Mouse (Mus musculus) kidney, adult 2 months (tissue): ENCODE results near the gene Stat2. TPM values are rescaled to one million over a fixed set of nuclear protein-coding genes. Genes with fewer than 3 reads are reported as not detected.

Experiments
- DNase-seq: peaks from one replicate; pipeline ENCODE4 v3.0.0; 2021
- H3K27ac ChIP-seq: fragments of 200-500 bp; 2 replicates; pipeline ENCODE4 v1.5.1; 2012; ENCODE audit warnings: low read depth, low read length, control low read depth, inconsistent platforms; ENCODE audit not compliant: insufficient read depth
- H3K27me3 ChIP-seq: fragments of 200-500 bp; replicated peaks from 2 replicates; pipeline ENCODE4 v1.6.1; 2012; ENCODE audit warnings: mild to moderate bottlenecking, moderate library complexity, low read length, inconsistent platforms; ENCODE audit not compliant: control insufficient read depth, insufficient read depth
- H3K36me3 ChIP-seq: fragments of 200-500 bp; 2 replicates; pipeline ENCODE4 v1.6.1; 2012; ENCODE audit warnings: mild to moderate bottlenecking, moderate library complexity, low read length, inconsistent platforms; ENCODE audit not compliant: control insufficient read depth, insufficient read depth
- H3K4me1 ChIP-seq: fragments of 200-500 bp; 2 replicates; pipeline ENCODE4 v1.6.1; 2011; ENCODE audit warnings: low read length; ENCODE audit not compliant: control insufficient read depth, insufficient read depth
- H3K4me3 ChIP-seq: fragments of 200-500 bp; 2 replicates; pipeline ENCODE4 v1.5.1; 2011; ENCODE audit warnings: mild to moderate bottlenecking, low read depth, low read length, control low read depth; ENCODE audit not compliant: insufficient read depth
- CTCF ChIP-seq: fragments of 200-500 bp; conservative IDR thresholded peaks from 2 replicates; pipeline ENCODE4 v1.5.1; 2011; ENCODE audit warnings: low read depth, mild to moderate bottlenecking, control low read depth, low read length, moderate library complexity, mixed read lengths; ENCODE audit not compliant: insufficient read depth, insufficient read length
- POLR2A ChIP-seq: fragments of 200-500 bp; IDR thresholded peaks from one replicate; pipeline ENCODE4 v1.6.1; 2011; ENCODE audit warnings: low read depth, low read length, control low read depth
- WGBS: fragments of 180-500 bp; shearing (Covaris S2); methylation state at CpG from one replicate; pipeline ENCODE4 v1.1.7; 2018; 5-methylcytosine and 5-hydroxymethylcytosine counted together
- polyA plus RNA-seq: library from polyadenylated mRNA; depleted of rRNA; stranded (reverse); fragments of >200 nt; gene quantifications from 2 replicates; pipeline ENCODE4 v1.2.3, GENCODE M21; 2012; rRNA removed

Gene Stat2
- 18.6 TPM in 2 replicates for polyA plus RNA-seq

DNA sequence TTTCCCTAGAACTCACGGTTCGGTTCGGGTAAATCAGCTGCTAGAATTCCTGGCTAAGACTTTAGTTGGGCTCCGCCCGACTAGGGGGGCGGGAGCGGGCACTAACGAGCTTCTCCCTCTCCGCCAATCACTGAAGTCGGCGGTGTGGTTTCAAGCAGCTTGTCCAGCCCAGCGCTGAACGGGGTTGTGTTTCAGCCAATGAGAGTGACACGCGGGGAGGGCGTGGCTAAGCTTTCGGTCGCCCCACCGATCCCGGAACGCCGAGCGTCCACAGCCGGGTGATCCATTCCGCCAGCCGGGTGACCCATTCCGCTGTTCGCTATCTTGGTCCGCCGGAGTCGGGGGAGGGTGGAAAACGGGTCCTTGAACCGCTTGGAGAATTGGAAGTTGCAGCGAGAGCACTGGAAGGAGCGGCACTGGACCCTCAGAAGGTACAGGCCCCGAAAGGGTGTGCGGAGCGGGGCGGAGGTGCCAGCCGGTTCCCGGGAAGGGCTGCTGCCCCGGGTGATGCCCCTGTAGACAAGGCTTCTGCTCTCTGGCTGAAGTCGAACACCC, at the start of gene Stat2:
Gene Stat2, plus strand, starts transcription at position 273 of the 555 bp plus-strand sequence.
- no peaks in the 10 kb centered on the region for H3K27me3 ChIP-seq
- peak within 1 kb of the TSS; percentile 77 for H3K27ac ChIP-seq
- peaks cover 3% of the 10 kb centered on the region; the same call in 1 of the 2 replicates for H3K4me1 ChIP-seq
- peak within 1 kb of the TSS; percentile 84 for H3K4me3 ChIP-seq
- TF ChIP-seq CTCF = no peak
- peak; percentile 92 for TF ChIP-seq POLR2A
- WGBS = under 1% methylated on average over 43 of the region's 43 CpGs
- H3K36me3 ChIP-seq = no peaks in the 10 kb centered on the region
- DNase-seq = peak; percentile 100

GRCm38 (mm10) chr10:128221533-128222286, 48.6 kb upstream of the Stat2 start:
- H3K36me3 ChIP-seq = no peaks in the 10 kb centered on the region
- peak; percentile 27 for DNase-seq
- WGBS = 49% methylated on average over 16 of the region's 16 CpGs
- H3K27me3 ChIP-seq = no peaks in the 10 kb centered on the region
- H3K4me1 ChIP-seq = no peaks in the 10 kb centered on the region
- H3K4me3 ChIP-seq = no peak overlapping the region
- H3K27ac ChIP-seq = no peak overlapping the region
- TF ChIP-seq POLR2A (no peak), CTCF (no peak)

GRCm38 (mm10) chr10:128225064-128225463, 45.3 kb upstream of the Stat2 start:
- Histone ChIP-seq H3K36me3 (no peaks in the 10 kb centered on the region), H3K4me1 (no peaks in the 10 kb centered on the region), H3K4me3 (no peak overlapping the region), H3K27ac (no peak overlapping the region), H3K27me3 (no peaks in the 10 kb centered on the region)
- DNase-seq = no peak
- no peak for TF ChIP-seq CTCF
- WGBS = 54% methylated on average over 5 of the region's 5 CpGs

- no peaks in the 10 kb centered on the region for H3K27me3 ChIP-seq
- H3K4me1 ChIP-seq = no peaks in the 10 kb centered on the region
- H3K36me3 ChIP-seq = no peaks in the 10 kb centered on the region
- 56% methylated on average over 4 of the region's 4 CpGs for WGBS
- DNase-seq = no peak
- H3K27ac ChIP-seq = no peak within 1 kb of the TSS
- TF ChIP-seq CTCF (no peak), POLR2A (no peak)
- H3K4me3 ChIP-seq = no peak within 1 kb of the TSS
Measured at GRCm38 (mm10) chr10:128225538-128225937, 44.8 kb upstream of the Stat2 start, which contains the start of gene Mip. Mip (plus strand) TSS chr10:128225838.

GRCm38 (mm10) chr10:128227592-128227991, 42.8 kb upstream of the Stat2 start:
- Histone ChIP-seq H3K36me3 (no peaks in the 10 kb centered on the region), H3K27me3 (no peaks in the 10 kb centered on the region), H3K4me1 (no peaks in the 10 kb centered on the region), H3K4me3 (no peak overlapping the region), H3K27ac (no peak overlapping the region)
- no peak for DNase-seq
- TF ChIP-seq CTCF = no peak
- TF ChIP-seq POLR2A = no peak
- 76% methylated on average over 9 of the region's 9 CpGs for WGBS

DNA sequence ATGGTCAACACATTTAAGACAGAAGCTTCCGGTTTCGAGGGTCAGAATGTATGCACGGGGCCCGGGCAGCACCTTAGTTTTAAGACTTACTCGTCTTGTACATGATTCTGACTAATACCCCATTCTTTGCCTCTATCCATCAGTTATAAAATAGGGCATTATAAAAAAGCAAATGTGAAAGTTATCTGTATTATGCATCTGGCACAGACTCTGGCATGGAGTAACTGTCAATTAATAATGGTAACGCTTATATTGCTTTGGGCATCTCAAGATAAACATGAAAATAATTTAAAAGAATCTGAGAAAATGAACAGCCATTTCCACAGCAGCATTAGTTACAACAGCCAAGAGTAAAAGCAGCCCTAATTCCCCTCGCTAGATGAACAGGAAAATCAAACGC, 42.4 kb upstream of the Stat2 start:
- 88% methylated on average over 8 of the region's 8 CpGs for WGBS
- Histone ChIP-seq H3K36me3 (no peaks in the 10 kb centered on the region), H3K27ac (no peak overlapping the region), H3K4me3 (no peak overlapping the region), H3K27me3 (no peaks in the 10 kb centered on the region), H3K4me1 (no peaks in the 10 kb centered on the region)
- TF ChIP-seq CTCF (no peak), POLR2A (no peak)
- no peak for DNase-seq

- no peaks in the 10 kb centered on the region for H3K27me3 ChIP-seq
- no peak overlapping the region for H3K4me3 ChIP-seq
- 81% methylated on average over 12 of the region's 12 CpGs for WGBS
- H3K4me1 ChIP-seq = no peaks in the 10 kb centered on the region
- DNase-seq = no peak
- H3K36me3 ChIP-seq = no peaks in the 10 kb centered on the region
- no peak for TF ChIP-seq POLR2A
- TF ChIP-seq CTCF = no peak
- H3K27ac ChIP-seq = no peak overlapping the region
Measured at GRCm38 (mm10) chr10:128230582-128230981, 39.8 kb upstream of the Stat2 start.
